Mouse (Mus musculus): ENCODE results near the gene Bhlhb9. TPM values are rescaled to one million over a fixed set of nuclear protein-coding genes. Genes with fewer than 3 reads are reported as not detected.

Gene Bhlhb9
- total and polyA plus RNA-seq, 2 experiments from 2014 or later = 69.9 to 109 TPM

GRCm38 (mm10) chrX:135925911-135926310, 128.5 kb downstream of the Bhlhb9 start:
- no peaks in the 10 kb centered on the region for H3K4me1 ChIP-seq (ENCODE audit: insufficient read depth, low read length)
- no peak overlapping the region for H3K27ac ChIP-seq (ENCODE audit: low read depth, low read length)
- WGBS = 30% methylated on average over 3 of the region's 3 CpGs
- no peak overlapping the region for H3K9ac ChIP-seq (replicated peaks; ENCODE audit: low read length, poor library complexity, severe bottlenecking)
- H3K4me2 ChIP-seq (ENCODE audit: low read depth, low read length, poor library complexity, severe bottlenecking) = no peak overlapping the region
- no peaks in the 10 kb centered on the region for H3K27me3 ChIP-seq (ENCODE audit: insufficient read depth, low read length)
- no peak for DNase-seq (ENCODE audit: low spot score)
- H3K9me3 ChIP-seq (ENCODE audit: low read length) = no peaks in the 10 kb centered on the region
- H3K36me3 ChIP-seq (ENCODE audit: insufficient read depth, low read length) = no peaks in the 10 kb centered on the region
- ATAC-seq (ENCODE audit: low FRiP score) = no peak
- H3K4me3 ChIP-seq (ENCODE audit: low read depth, low read length) = no peak overlapping the region
- no peak for TF ChIP-seq CTCF (IDR thresholded peaks at IDR 0.05)

- H3K9me3 ChIP-seq (ENCODE audit: low read length) = no peaks in the 10 kb centered on the region
- DNase-seq (ENCODE audit: low spot score) (no peak), ATAC-seq (ENCODE audit: low FRiP score) (no peak)
Measured at GRCm38 (mm10) chrX:135928588-135928987, 131.2 kb downstream of the Bhlhb9 start.

GRCm38 (mm10) chrX:135936452-135936851, 139.1 kb downstream of the Bhlhb9 start:
- H3K27me3 ChIP-seq (ENCODE audit: insufficient read depth, low read length) = no peaks in the 10 kb centered on the region
- H3K4me3 ChIP-seq (ENCODE audit: low read depth, low read length) = no peak overlapping the region
- no peaks in the 10 kb centered on the region for H3K4me1 ChIP-seq (ENCODE audit: insufficient read depth, low read length)
- no peak overlapping the region for H3K9ac ChIP-seq (replicated peaks; ENCODE audit: low read length, poor library complexity, severe bottlenecking)
- peak; percentile 37 for DNase-seq (ENCODE audit: low spot score)
- WGBS = 39% methylated on average over 1 of the region's 1 CpGs
- ATAC-seq (ENCODE audit: low FRiP score) = no peak
- peaks cover 8% of the 10 kb centered on the region; the same call in 1 of the 2 replicates for H3K36me3 ChIP-seq (ENCODE audit: insufficient read depth, low read length)
- no peak overlapping the region; the same call in 1 of the 2 replicates for H3K27ac ChIP-seq (ENCODE audit: low read depth, low read length)
- TF ChIP-seq CTCF (IDR thresholded peaks at IDR 0.05) = peak; percentile 63
- no peak overlapping the region for H3K4me2 ChIP-seq (ENCODE audit: low read depth, low read length, poor library complexity, severe bottlenecking)
- H3K9me3 ChIP-seq (ENCODE audit: low read length) = no peaks in the 10 kb centered on the region

More at GRCm38 (mm10) chrX:135928588-135928987, 131.2 kb downstream of the Bhlhb9 start:
- Histone ChIP-seq H3K4me3 (ENCODE audit: low read depth, low read length) (no peak overlapping the region), H3K9ac (replicated peaks; ENCODE audit: low read length, poor library complexity, severe bottlenecking) (no peak overlapping the region), H3K27ac (ENCODE audit: low read depth, low read length) (no peak overlapping the region), H3K36me3 (ENCODE audit: insufficient read depth, low read length) (no peaks in the 10 kb centered on the region), H3K27me3 (ENCODE audit: insufficient read depth, low read length) (no peaks in the 10 kb centered on the region), H3K4me1 (ENCODE audit: insufficient read depth, low read length) (no peaks in the 10 kb centered on the region), H3K4me2 (ENCODE audit: low read depth, low read length, poor library complexity, severe bottlenecking) (no peak overlapping the region)
- TF ChIP-seq CTCF (IDR thresholded peaks at IDR 0.05) = no peak

MicroRNA genes within 50 kb of the gene (microRNA counts, 519-probe panel; counts per million panel counts)
- microRNA mmu-miR-1970 = 528 counts per million, percentile 58 among the panel's probes with 10 or more counts

Small RNA genes lying within 50 kb of the gene (microRNA-seq; reads per million reads assigned to microRNA genes)
- not detected for gene Mir1970 (ENCODE audit: borderline number of aligned reads)

Other genes with a start within 250 kb of the Bhlhb9 start
- not detected in 2 replicates for gene Nxf7, start 198.8 kb upstream of the Bhlhb9 start, total RNA-seq (2014; rRNA removed)
- not detected in 2 replicates for gene Nxf7, start 198.8 kb upstream of the Bhlhb9 start, polyA plus RNA-seq (2015; fragmentation: Nextera tagmentation; extraction: Ambion mirVana)
- gene Prame, start 169.9 kb upstream of the Bhlhb9 start, total RNA-seq (2014; rRNA removed) = not detected in 2 replicates
- gene Prame, start 169.9 kb upstream of the Bhlhb9 start, polyA plus RNA-seq (2015; fragmentation: Nextera tagmentation; extraction: Ambion mirVana) = not detected in 2 replicates
- not detected in 2 replicates for gene Tcp11x2, start 103.8 kb upstream of the Bhlhb9 start, total RNA-seq (2014; rRNA removed)
- gene Tcp11x2, start 103.8 kb upstream of the Bhlhb9 start, polyA plus RNA-seq (2015; fragmentation: Nextera tagmentation; extraction: Ambion mirVana) = 0.09 TPM in 1 of 2 replicates, not detected in the other
- gene Tmsb15a, start 72.3 kb upstream of the Bhlhb9 start, total RNA-seq (2014; rRNA removed) = not detected in 2 replicates
- gene Tmsb15a, start 72.3 kb upstream of the Bhlhb9 start, polyA plus RNA-seq (2015; fragmentation: Nextera tagmentation; extraction: Ambion mirVana) = not detected in 2 replicates
- gene Armcx5, start 54.9 kb upstream of the Bhlhb9 start, total RNA-seq (2014; rRNA removed) = 13.1 and 22.9 TPM in 2 replicates
- gene Armcx5, start 54.9 kb upstream of the Bhlhb9 start, polyA plus RNA-seq (2015; fragmentation: Nextera tagmentation; extraction: Ambion mirVana) = 23.8 and 31.7 TPM in 2 replicates
- 378 and 474 TPM in 2 replicates for gene Gprasp1, start 54.9 kb upstream of the Bhlhb9 start, total RNA-seq (2014; rRNA removed)
- 288 and 301 TPM in 2 replicates for gene Gprasp1, start 54.9 kb upstream of the Bhlhb9 start, polyA plus RNA-seq (2015; fragmentation: Nextera tagmentation; extraction: Ambion mirVana)
- gene Gprasp2, start 41.4 kb downstream of the Bhlhb9 start, total RNA-seq (2014; rRNA removed) = 198 and 252 TPM in 2 replicates
- gene Gprasp2, start 41.4 kb downstream of the Bhlhb9 start, polyA plus RNA-seq (2015; fragmentation: Nextera tagmentation; extraction: Ambion mirVana) = 285 and 291 TPM in 2 replicates
- gene Arxes2, start 196.2 kb downstream of the Bhlhb9 start, total RNA-seq (2014; rRNA removed) = 238 and 253 TPM in 2 replicates
- 387 and 388 TPM in 2 replicates for gene Arxes2, start 196.2 kb downstream of the Bhlhb9 start, polyA plus RNA-seq (2015; fragmentation: Nextera tagmentation; extraction: Ambion mirVana)
- gene Arxes1, start 235.8 kb downstream of the Bhlhb9 start, total RNA-seq (2014; rRNA removed) = 73.3 and 85.3 TPM in 2 replicates
- 228 and 243 TPM in 2 replicates for gene Arxes1, start 235.8 kb downstream of the Bhlhb9 start, polyA plus RNA-seq (2015; fragmentation: Nextera tagmentation; extraction: Ambion mirVana)

Data from midbrain, postnatal 0 days (tissue).